Mouse (Mus musculus) Patski (cell line): Measurements from ENCODE around the gene Afap1. TPM values are rescaled to one million over a fixed set of nuclear protein-coding genes. Genes with fewer than 3 reads are reported as not detected.

ENCODE experiments used
- ATAC-seq: fragments of 100-300 bp; one replicate; pipeline ENCODE4 v1.8.0; 2021
- CTCF ChIA-PET: fragments of 350-600 bp; sonication (Branson Sonifier 250); formaldehyde crosslinking; loops from one replicate; lab custom pipeline; 2022; ENCODE audit warnings: inconsistent platforms; lab: Charles Lee
- POLR2A ChIA-PET: fragments of 350-600 bp; sonication (Branson Sonifier 250); formaldehyde crosslinking; loops from one replicate; lab custom pipeline; 2022; ENCODE audit warnings: antibody characterized with exemption, inconsistent platforms; lab: Charles Lee
- DNase-seq: peaks from one replicate; pipeline ENCODE4 v3.0.0-alpha.2; 2011; ENCODE audit warnings: low read depth, low spot score
- H3K27me3 ChIP-seq: fragments of 371-371 bp; one replicate; pipeline ENCODE4 v1.5.1; 2021
- CTCF ChIP-seq: fragments of 100-300 bp; IDR thresholded peaks from one replicate; pipeline ENCODE4 v1.5.1; 2021
- in situ Hi-C: fragments of 300-500 bp; cut with MboI; formaldehyde crosslinking; loops from 3 replicates; pipeline ENCODE4 v1.11.1; 2018; ENCODE audit warnings: low pct_unique_long_range_greater_than_20kb, mixed read lengths
- polyA plus RNA-seq: library from polyadenylated mRNA; unstranded; gene quantifications from one replicate; pipeline ENCODE4 v1.2.3, GENCODE M21; 2021

Afap1 gene
- polyA plus RNA-seq, 1 experiment from 2014 or later: 65.9 TPM

- DNase-seq (peak; percentile 49), ATAC-seq (peak; percentile 79)
- TF ChIP-seq CTCF: no peak
- in situ Hi-C loops: no loop called here
- H3K27me3 ChIP-seq: no peaks in the 10 kb centered on the region
- ChIA-PET POLR2A (no interaction called here), CTCF (no interaction called here)
Observed at GRCm38 (mm10) chr5:36006586-36006985, 113.5 kb downstream of the Afap1 start.

- TF ChIP-seq CTCF: no peak
- ATAC-seq (no peak), DNase-seq (no peak)
- in situ Hi-C loops: no loop called here
- H3K27me3 ChIP-seq: no peaks in the 10 kb centered on the region
- ChIA-PET POLR2A (no interaction called here), CTCF (interaction anchor here (1.5 kb wide), 1 partner anchor 10 kb away, joined by 3 read pairs; no protein-coding TSS in a partner anchor)
Observed at GRCm38 (mm10) chr5:36007649-36008048, 114.5 kb downstream of the Afap1 start.

GRCm38 (mm10) chr5:36009405-36009804, 116.3 kb downstream of the Afap1 start:
- H3K27me3 ChIP-seq: no peaks in the 10 kb centered on the region
- in situ Hi-C loops: no loop called here
- ChIA-PET POLR2A (no interaction called here), CTCF (interaction anchor here (1.5 to 1.6 kb wide), 2 partner anchors 8 to 10 kb away, joined by 3 to 4 read pairs; no protein-coding TSS in a partner anchor)
- ATAC-seq: no peak
- no peak for DNase-seq
- no peak for TF ChIP-seq CTCF

- DNase-seq (no peak), ATAC-seq (no peak)
- POLR2A ChIA-PET: no interaction called here
- no peak for TF ChIP-seq CTCF
- no peaks in the 10 kb centered on the region for H3K27me3 ChIP-seq
- in situ Hi-C loops: no loop called here
- CTCF ChIA-PET: interaction anchor here (1.5 kb wide), 1 partner anchor 10 kb away, joined by 3 read pairs; no protein-coding TSS in a partner anchor
Observed at GRCm38 (mm10) chr5:36018366-36018765, 125.2 kb downstream of the Afap1 start.

GRCm38 (mm10) chr5:36021091-36021490, 128.0 kb downstream of the Afap1 start:
- no peaks in the 10 kb centered on the region for H3K27me3 ChIP-seq
- CTCF ChIA-PET: no interaction called here
- DNase-seq (no peak), ATAC-seq (no peak)
- in situ Hi-C loops: no loop called here
- POLR2A ChIA-PET: no interaction called here
- no peak for TF ChIP-seq CTCF

GRCm38 (mm10) chr5:36022361-36022760, 129.2 kb downstream of the Afap1 start:
- DNase-seq (no peak), ATAC-seq (no peak)
- TF ChIP-seq CTCF: no peak
- in situ Hi-C loops: no loop called here
- ChIA-PET POLR2A (no interaction called here), CTCF (interaction anchor here (1.3 kb wide), 1 partner anchor 40 kb away, joined by 3 read pairs; no protein-coding TSS in a partner anchor)
- no peaks in the 10 kb centered on the region for H3K27me3 ChIP-seq

- ChIA-PET CTCF (interaction anchor here (0.9 to 1.6 kb wide), 3 partner anchors 14 to 374 kb away, joined by 3 to 4 read pairs (median 4); partner anchors contain the start of gene Sorcs2), POLR2A (no interaction called here)
- H3K27me3 ChIP-seq: no peaks in the 10 kb centered on the region
- in situ Hi-C loops: no loop called here
- TF ChIP-seq CTCF: no peak
- ATAC-seq (no peak), DNase-seq (no peak)
Observed at GRCm38 (mm10) chr5:36024003-36024685, 131.0 kb downstream of the Afap1 start.

- no peaks in the 10 kb centered on the region for H3K27me3 ChIP-seq
- no peak for TF ChIP-seq CTCF
- in situ Hi-C loops: no loop called here
- no peak for ATAC-seq
- POLR2A ChIA-PET: no interaction called here
- CTCF ChIA-PET: interaction anchor here (0.9 to 1.6 kb wide), 3 partner anchors 13 to 373 kb away, joined by 3 to 4 read pairs (median 4); partner anchors contain the start of gene Sorcs2
- DNase-seq: no peak
Observed at GRCm38 (mm10) chr5:36025076-36025475, 132.0 kb downstream of the Afap1 start.

GRCm38 (mm10) chr5:36033531-36034426, 140.7 kb downstream of the Afap1 start:
- ATAC-seq (no peak), DNase-seq (peak; percentile 39)
- ChIA-PET POLR2A (no interaction called here), CTCF (interaction anchor here (0.9 to 1.8 kb wide), 10 partner anchors 21 to 430 kb away, joined by 3 to 4 read pairs (median 3); partner anchors contain the start of gene Sorcs2)
- in situ Hi-C loops: loop anchor here (5.0 to 10.0 kb wide), 3 partner anchors 99 to 369 kb away; no protein-coding TSS in a partner anchor
- no peak for TF ChIP-seq CTCF
- H3K27me3 ChIP-seq: no peaks in the 10 kb centered on the region

GRCm38 (mm10) chr5:36039596-36039995, 146.5 kb downstream of the Afap1 start:
- in situ Hi-C loops: loop anchor here (10.0 kb wide), 1 partner anchor 285 kb away; no protein-coding TSS in a partner anchor
- TF ChIP-seq CTCF: no peak
- no peaks in the 10 kb centered on the region for H3K27me3 ChIP-seq
- no peak for DNase-seq
- ChIA-PET CTCF (no interaction called here), POLR2A (no interaction called here)
- no peak for ATAC-seq
